Mouse (Mus musculus) A20 (cell line): ENCODE data around the gene BC051019.
A peak's percentile ranks its signal among the peaks of the same experiment; 100 is the strongest.

ENCODE experiments used
- DNase-seq: peaks from one replicate; pipeline ENCODE4 v3.0.0-alpha.2; 2011; ENCODE audit warnings: low read depth, low spot score

Gene BC051019

DNA sequence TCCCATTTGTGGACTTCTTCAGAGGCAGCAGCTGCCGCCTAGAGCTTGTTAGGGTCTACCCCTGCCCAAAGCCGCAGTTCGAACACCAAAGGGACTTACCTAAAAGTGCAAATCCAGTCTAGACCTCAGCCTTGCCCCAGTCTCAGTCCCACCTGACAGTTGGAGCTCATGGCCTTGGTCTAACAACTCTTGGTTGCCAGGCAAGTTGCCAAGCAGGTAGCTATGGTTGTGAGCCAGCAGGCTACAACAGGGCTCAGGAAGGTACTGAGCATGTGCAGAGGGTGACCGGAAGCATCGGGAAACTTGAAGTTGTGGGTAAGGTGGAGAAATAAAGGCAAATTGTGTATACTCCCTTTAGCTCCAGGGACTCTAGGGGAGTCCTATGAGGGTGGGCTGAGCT lies at the start of gene BC051019:
BC051019 (minus strand) TSS at position 154 of the 400 bp plus-strand sequence.
- no peak for DNase-seq

DNA sequence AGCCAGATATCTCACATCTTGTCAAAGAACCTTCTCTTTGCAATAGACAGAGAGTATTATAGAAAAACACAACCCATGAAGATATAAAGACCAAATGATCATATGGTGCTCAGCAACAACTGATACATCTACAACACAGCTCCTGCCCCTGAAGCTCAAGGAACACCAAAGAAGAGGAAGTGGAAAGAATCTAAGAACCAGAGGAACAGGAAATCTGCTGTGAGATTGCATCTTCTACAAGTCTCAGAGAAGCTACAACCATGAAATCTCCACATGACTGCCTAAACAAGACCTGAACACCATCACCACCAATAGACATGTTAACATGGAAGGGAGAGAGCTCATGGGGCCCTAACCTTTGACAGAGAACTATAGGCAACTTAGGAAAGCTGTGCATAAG lies 48.6 kb upstream of the BC051019 start:
- no peak for DNase-seq

DNA sequence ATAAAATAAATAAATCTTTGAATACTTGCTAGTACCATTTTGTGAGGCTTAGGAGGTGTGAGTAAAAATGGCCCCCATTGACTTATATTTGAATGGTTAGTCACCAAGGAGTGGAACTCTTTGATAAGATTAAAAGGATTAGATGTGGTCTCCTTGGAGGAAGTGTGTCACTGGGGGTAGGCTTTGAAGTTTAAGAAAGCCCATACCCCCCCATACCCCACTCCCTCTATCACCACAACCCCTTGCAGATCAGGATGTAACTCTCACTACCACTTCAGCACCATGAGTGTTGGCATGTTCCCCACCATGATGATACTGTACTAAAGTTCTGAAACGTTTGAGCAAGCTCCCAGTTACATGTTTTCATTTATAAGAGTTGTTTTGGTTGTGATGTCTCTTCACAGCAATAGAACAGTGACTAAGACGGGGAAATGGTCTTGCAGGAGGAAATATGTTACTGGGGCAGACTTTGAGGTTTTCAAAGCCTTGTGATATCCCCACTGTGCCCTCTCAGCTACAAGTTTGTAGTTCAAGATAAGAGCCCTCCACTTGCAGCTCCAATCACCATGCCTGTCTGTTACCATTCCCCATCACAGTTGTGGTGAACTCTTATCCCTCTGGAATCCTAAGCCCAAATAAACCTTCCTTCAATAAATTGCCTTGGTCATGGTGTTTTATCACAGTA lies 45.2 kb upstream of the BC051019 start:
- DNase-seq: no peak

DNA sequence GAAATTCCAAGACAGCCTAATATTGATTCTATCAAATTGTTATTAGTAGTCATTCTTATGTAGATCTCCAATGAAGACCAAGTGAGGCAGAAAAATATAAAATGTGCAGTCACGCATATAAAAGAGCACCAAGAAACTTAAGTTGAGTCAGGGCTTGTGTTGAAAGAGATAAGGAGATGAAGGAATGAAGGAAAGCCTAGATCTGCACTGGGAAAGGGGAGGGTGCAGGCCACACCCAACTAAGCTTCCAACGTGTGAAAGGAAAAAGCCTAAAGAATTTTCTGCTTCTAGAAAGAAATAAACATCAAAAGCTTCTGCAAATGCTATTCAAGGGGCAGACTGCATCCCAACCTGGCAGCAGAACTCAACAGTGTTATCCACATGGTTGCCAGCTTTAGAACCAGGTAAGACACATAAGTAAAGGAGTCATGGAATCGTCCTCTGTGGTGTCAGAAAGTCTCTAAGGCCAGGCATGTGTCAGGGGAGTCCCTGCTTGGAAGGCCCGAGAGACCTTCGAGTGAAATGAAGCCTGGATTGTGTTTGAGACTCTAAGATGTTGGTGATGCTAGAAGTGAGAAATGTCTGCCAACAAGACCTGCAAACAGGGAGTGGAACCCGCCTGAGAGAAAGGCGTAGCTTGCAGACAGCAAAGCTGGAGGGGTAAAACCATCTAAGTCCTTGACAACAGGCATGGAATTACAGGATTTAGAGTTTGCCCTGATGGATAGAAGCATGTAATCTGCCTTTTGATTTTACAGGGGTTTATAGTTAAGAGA lies 44.1 kb upstream of the BC051019 start:
- no peak for DNase-seq

DNA sequence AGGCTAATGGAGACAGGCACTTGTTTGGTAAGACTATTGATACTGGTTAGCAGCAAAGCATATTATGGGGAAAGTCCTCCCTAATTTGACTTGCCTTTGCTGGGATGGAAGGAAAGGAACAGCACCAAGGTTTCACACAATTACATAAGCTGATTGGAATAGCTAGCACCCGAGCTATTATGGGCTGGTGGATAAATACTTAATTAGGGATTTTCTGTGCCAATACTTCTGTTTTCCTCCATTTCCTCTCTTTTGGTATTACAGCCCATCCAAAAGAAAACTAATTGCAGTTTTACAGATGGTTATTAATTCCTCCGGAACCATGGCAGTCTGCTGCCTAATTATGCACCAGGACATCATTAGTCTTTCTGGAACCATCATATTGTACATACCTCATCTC lies 40.4 kb upstream of the BC051019 start:
- no peak for DNase-seq

DNA sequence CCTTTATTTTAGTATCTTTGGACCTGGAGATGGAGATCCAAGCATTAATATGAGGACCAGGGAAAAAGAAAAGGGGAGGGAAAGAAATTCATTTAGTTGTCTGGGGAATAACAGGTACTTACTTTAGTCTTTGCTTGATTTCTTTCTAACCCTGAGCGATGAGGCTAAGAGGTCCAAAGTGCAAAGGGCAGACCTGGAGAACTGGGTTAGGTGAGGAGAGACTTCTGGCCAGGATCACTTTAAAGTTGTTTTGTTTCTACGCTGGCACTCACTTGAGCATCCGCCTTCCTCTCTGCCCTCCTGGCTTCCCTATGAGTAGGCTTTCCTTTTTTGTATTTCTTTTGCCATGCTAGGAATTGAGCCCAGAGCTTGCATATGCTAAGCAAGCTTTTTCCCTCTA lies 32.6 kb upstream of the BC051019 start:
- no peak for DNase-seq

DNA sequence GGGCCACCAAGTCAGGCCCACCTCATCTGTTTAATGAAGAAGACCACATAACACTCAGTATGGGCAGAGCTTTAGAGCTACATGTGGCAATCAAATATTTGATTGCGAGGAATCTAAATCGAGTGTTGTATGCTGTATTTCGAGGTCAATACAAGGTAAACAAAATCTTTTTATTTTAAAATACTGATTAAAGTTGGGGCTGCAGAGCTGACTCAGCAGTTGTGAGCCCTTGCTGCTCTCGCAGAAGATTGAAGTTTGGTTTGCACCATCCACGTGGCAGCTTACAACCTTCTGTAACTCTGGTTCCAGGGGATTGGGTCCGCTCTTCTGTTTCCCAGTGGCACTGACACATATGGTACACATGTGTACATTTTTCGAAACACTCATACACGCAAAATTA lies 30.4 kb upstream of the BC051019 start:
- no peak for DNase-seq

DNA sequence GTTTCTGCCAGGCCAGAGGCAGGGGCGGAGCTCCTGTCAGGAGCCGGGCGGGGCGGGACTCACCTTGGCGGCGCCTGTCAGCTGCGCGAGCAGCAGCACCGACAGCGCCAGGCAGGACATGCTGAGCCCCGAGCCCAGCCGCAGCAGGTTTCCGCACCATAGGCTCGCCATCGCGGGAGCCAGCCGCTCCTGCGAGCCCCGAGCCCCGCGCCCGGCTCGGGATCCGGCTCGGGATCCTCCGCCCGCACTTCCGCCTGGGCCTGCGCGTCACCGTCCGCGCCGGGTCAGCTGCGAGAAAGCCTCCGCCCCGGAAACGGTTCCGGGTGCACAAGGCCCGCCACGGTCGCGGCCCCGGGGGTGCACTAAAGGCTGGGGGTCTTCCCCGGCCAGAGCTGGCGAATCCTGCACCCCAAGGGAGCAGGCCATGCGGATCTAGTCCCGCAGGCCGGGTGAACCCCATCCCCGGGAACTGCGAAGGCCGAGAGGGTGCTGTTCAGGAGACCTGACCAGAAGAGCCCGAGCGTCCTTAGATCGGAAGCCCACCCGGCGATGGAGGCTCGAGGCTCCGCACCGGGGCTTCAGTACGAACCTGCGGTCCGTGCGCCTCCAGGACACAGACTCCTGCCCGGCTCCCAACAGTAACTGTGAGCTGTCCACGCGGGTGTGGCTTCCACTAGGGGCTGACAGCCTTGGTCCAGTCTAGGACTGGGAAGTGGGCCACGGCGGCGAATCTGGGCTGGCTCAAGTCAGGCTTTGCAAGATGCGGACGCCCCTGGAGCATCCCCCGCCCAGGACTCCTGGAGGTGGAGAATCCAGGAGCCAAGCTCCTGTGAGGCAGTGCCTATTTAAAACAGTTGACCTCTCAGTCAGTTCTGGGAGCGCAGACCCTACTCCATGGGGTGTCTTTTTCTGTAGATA lies 28.6 kb upstream of the BC051019 start, which contains the start of gene Tmem9b:
Tmem9b (minus strand) TSS at position 868 of the 918 bp plus-strand sequence.
- DNase-seq: peak; percentile 89

DNA sequence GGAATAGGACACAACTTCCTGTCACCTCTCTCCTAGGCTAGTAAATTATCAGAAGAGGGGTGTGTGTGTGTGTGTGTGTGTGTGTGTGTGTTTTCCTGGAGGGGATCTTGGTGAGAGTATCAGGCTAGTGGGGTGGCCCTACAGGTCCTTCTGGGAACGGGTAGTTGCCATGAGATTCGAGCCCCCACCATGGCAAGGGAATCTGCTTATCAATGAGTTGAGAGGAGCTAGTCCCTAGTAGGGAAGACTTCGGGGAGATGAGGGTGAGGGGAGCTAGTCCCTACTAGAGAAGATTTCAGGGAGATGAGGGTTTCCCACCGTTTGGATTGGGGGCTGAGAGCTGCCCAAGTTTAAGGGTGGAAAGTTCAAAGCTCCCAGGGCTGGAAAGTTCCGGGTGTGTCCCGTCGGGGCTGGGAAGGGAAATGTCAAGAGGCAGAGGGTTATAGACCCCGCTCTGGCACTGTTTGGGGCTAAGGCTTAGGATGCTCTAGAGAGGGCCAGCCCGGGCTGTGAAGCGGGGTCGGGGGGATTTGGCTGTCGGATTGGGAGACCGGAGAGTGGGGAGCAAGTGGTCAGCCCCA lies 27.9 kb upstream of the BC051019 start:
- DNase-seq: no peak

DNA sequence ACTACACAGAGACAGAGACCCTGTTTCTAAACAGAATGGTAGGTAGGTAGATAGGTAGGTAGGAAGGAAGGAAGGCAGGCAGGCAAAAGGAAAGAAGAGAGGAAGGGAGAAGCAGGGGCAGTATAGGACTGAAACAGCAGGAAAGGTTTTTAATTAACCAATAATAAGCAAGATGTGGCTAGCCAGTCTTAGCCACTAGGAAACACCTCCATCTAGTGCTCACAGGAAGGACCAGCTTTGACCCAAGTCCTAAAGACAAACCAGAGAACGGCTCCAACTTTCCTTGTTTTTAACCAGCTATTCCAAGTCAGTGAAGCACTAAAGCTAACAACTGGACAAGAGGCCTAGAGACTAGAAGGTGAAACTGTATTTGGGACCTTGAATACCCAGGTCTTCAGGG lies 24.1 kb upstream of the BC051019 start:
- DNase-seq: no peak

DNA sequence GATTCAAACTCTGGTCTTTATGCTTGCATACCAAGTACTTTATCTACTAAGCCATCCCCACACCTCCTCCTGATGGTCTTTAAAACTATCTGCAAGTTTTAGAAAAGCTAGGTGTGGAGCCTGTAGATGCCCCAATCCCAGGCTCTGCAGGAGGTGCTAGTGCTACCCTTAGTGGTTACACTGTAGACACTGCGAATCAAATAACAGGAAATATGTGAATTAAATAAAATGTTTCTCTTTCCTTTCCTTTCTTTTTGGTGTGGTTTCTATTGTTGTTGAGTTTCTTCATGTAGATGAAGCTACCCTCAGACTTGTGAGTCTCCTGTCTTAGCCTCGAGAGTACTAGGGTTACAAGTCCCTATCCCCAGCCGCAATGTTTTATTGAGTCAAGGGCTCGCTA lies 18.1 kb upstream of the BC051019 start:
- no peak for DNase-seq

DNA sequence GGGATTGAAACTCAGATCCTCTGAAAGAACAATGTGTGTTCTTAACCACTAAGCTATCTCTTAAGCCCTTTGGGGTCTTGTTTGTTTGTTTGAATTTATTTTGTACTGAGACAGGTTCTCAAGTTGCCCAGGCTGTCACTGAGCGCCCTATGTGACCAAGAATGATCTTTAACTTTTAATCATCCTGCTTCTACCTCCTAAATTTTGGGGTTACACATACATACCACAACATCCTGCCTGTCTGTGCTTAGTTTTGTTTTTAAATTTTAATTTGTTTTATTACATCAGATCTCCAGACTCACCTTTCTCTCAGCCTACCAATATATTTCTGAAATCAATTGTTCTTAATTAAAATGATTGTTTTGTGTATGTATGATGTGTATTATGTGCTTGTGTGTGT lies 17.4 kb upstream of the BC051019 start:
- no peak for DNase-seq

DNA sequence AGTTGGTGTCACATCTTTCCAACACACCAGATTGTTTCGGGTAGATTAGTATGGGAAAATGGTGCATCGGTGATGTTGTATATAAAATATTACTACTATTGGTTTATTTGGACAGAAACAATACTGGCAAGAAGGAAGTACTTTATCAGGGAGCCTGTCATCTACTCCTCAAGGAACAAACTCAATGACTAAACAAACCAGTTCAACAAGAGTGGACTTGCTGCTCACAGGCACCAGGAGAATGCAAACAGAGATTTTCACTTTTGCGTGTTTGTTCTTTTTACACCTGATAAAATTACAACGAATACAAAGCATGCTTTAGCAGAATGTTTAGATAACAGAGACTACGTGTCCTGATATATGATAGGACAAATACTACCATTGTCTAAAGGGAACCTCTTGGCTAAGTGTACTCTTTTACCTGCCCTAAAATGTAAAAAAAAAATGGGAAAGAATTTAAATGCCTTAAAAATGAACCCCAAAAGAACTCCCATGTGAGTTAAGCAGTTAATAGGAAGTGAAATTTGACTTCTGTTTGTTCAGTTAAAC lies 16.2 kb upstream of the BC051019 start:
- no peak for DNase-seq

DNA sequence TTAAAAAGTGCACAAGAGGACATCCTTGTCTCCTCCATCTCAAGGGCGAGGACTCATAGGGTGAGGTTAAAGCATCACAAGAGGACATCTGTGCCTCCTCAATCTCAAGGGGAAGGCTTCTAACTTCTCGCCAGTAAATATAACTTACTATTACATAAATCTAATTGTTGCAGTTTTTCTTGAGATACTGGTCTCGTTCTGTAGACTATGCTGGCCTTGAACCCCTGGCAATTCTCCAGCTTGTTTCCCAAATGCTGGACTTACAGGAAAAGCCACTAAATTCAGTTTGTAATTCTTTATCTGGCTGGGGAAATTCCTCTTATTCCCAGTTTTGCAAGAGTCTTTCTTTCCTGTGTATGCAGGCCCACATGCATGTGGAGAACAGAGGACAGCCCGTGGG lies 11.2 kb upstream of the BC051019 start:
- DNase-seq: no peak

DNA sequence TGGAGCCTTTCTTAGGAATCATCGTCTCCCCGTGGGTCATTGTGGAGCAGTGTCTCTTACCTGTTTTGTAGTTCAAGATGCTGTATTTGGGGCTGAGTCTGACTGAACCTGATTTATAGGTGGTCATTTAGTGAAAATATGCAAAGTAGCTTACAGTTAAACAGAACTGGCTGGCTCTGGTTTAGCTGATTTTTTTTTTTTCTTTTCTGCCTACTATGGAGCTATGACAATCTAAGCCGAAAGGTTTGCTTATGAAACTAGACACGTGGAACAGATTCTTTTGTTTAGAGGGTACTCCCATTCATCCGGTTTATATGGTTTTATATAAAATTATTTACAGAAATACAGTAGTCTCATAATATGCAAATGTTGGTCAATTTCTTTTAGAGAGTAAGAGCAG lies 8.0 kb upstream of the BC051019 start, which contains the start of gene Ascl3:
Ascl3 (minus strand) TSS at position 101 of the 400 bp plus-strand sequence.
- DNase-seq: no peak

DNA sequence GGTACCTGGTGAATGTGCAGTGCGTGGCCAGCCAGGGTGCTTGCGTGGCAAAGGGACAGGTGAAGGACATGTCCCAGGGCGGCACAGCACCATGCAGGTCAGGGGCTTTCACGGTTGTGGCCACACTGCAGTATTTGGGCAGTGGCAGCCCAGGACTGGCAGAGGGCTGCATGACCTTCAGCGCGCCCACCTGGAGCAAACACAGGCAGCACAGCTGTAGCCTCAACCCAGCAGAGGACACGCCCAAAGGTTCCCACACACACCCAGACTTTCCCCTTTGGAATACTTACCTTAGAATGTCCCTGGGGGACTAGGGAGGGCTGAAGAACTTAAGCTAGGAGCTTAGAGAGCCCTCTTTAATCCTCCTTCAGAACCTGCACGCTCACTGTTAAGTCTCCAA lies 536 bp downstream of the BC051019 start:
- DNase-seq: no peak

DNA sequence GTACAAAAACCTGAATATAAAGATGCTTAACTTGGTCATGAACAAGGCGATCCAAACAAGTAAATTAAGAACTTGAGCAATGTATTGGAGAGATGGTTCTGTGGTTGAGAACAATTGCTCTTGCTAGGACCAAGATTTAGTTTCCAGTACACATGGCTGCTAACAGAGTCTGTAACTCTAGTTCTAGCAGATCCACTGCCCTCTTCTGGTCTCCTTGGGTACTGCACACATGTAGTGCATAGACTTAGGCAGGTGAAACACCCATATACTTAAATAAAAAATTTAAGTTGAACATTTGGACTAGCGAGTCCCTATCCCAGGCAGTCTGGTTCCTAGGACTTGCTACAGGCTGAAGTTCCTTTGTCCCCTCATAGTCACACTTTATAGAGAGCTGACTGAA lies 1.0 kb downstream of the BC051019 start:
- DNase-seq: peak; percentile 35

DNA sequence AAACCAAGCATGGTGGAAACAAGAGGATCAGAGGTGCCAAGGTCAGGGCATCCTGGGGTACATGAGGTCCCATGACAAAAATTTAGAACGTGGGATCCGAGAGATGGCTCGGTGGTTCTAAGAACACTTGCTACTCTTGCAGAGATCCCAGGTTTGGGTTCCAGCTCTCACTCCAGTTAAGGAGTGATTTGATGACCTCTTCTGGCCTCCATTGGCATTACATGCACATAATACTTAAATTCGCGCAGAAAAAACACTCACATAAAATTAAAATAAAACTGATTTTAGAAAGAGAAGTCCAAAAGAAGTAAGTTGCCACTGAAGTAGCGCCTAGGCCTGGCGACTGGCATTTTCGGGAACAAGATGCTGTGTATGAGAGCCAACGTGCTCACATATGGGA lies 4.4 kb downstream of the BC051019 start:
- peak; percentile 46 for DNase-seq

DNA sequence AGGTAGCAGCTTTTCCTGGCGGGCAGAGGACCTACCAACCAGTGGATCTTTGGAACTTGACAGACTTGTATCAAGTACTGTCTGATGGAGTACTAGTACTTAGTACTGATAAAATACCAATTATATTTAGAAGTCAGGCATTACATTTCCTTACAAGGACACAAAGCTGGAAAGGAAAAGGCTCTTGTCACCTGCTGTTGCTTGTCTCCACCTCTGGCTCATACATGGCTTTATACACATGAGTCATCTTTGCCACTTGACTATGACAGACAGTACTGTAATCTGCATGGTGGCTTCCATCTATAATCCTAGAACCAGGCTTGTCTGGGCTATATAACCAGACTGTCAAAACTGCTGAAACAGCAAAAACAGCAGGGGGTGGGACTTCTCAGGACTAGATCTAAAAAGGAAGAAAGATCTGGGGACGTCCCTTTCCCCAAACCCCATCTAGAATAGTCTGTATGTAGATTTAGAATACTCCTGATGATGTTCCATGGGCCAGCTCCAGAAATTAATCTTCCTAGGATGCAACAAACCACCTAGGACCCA lies 10.1 kb downstream of the BC051019 start:
- DNase-seq: no peak

DNA sequence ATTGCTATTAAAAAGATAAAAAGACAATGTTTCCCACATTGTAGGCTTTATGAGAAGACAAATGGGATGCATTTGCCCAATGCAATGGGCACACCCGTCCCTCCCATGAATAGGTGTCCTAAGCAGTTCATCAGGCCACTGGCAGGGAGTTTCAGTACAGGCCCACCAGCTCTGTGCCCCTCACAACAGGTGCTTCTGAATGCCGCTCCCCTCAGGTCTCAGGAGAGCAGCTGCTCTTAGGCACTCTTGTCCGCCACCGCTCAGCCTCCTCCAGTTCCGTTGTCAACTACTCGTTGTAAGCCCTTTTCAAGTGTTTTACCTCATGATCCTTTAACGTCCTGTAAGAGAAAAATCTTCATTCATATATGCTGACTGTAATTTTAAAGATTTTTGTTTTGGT lies 11.5 kb downstream of the BC051019 start:
- no peak for DNase-seq

DNA sequence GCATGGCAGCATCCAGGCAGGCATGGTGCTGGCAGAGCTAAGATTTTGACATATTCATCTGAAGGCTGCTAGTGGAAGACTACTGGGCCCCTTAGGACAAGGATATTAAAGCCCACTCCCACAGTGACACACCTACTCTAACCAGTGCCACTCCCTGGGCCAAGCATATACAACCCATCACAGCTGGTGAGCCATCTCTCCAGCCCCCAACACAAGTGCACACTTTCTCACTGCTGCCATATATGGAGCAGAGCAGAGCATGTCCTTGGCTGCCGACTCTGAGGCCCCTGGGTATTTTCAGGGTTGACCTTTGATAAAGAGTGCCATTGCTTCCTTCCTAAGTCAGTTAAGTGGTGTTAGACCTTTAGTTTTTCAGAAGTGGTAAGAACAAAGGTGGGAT lies 13.6 kb downstream of the BC051019 start:
- no peak for DNase-seq
